Mouse (Mus musculus) ES-E14 (cell line): ENCODE data around the gene Cacul1.

Experiments
- CHD2 ChIP-seq: IDR thresholded peaks from 2 replicates; pipeline ENCODE4 v1.6.1; 2014; ENCODE audit warnings: mild to moderate bottlenecking, low read depth, low read length, inconsistent platforms
- HCFC1 ChIP-seq: IDR thresholded peaks from 2 replicates; pipeline ENCODE4 v1.6.1; 2012; ENCODE audit warnings: low read length, inconsistent platforms, borderline replicate concordance; ENCODE audit not compliant: insufficient read depth
- ZC3H11A ChIP-seq: IDR thresholded peaks from 2 replicates; pipeline ENCODE4 v1.6.1; 2012; ENCODE audit warnings: low read depth, mild to moderate bottlenecking, inconsistent platforms, low read length, borderline replicate concordance
- ZNF384 ChIP-seq: IDR thresholded peaks from 2 replicates; pipeline ENCODE4 v1.6.1; 2012; ENCODE audit warnings: low read depth, low read length, inconsistent platforms

DNA sequence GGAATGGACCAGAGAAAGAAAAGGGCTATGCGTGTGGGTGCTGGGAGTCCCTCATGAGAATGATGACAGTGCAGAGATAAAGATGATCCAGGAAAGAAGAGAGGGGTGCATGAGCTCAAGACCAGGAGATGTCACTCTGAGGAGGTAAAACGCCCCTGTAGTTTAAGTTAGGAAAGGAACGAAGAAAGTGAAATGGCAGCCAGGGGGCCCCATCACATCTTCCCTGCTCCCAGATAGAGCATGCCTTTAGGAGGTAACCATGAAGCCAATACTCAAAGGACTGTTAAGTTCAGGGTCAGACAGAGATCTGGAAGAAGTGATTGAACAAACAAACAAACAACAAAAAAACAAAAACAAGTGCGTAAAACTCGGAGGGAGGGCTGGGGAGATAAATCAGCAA, 5.8 kb upstream of the Cacul1 start:
- TF ChIP-seq ZC3H11A (no peak), ZNF384 (no peak), HCFC1 (no peak), CHD2 (no peak)
